Mouse (Mus musculus) common myeloid progenitor, adult 5-6 weeks (primary cell): ENCODE measurements around the gene Gm3542. TPM values are rescaled to one million over a fixed set of nuclear protein-coding genes. Genes with fewer than 3 reads are reported as not detected.
"Not testable (repeated sequence)": the region's sequence is repeated elsewhere in the genome, so short reads cannot be mapped to it uniquely, and the experiment has no call there.

Experiments
- ATAC-seq: replicated peaks from 2 replicates; pipeline ENCODE4 v1.8.0; 2016; ENCODE audit warnings: low read depth, mild to moderate bottlenecking, moderate TSS enrichment, inconsistent platforms; ENCODE audit not compliant: poor library complexity, severe bottlenecking
- total RNA-seq: library from RNA; stranded (forward); fragments of 200-1000, 187-1606 nt; gene quantifications from 2 replicates; pipeline ENCODE4 v1.2.3, GENCODE M21; 2017

Gene Gm3542
- total RNA-seq = not detected in 2 replicates

- not testable (repeated sequence) for ATAC-seq
These were observed at the start of gene Gm3542 for GRCm38 (mm10) chr14:5334828-5335227. TSS of gene Gm3542 (minus strand) at chr14:5334928.

Other genes with a start within 250 kb of the Gm3542 start
- not detected in 2 replicates for gene Gm8279, start 203.4 kb downstream of the Gm3542 start, total RNA-seq
- 0.87 TPM in 1 of 2 replicates, not detected in the other for gene Gm3317, start 170.4 kb downstream of the Gm3542 start, total RNA-seq
- gene Gm8271, start 149.1 kb downstream of the Gm3542 start, total RNA-seq = not detected in 2 replicates
- gene Gm3526, start 74.3 kb downstream of the Gm3542 start, total RNA-seq = not detected in 2 replicates
- not detected in 2 replicates for gene Gm3500, start 54.1 kb upstream of the Gm3542 start, total RNA-seq
- 0.29 and 1.1 TPM in 2 replicates for gene Gm3194, start 120.5 kb upstream of the Gm3542 start, total RNA-seq
- gene Gm8246, start 142.9 kb upstream of the Gm3542 start, total RNA-seq = not detected in 2 replicates
- not detected in 2 replicates for gene Gm3187, start 149.3 kb upstream of the Gm3542 start, total RNA-seq
- 1.1 TPM in 1 of 2 replicates, not detected in the other for gene Gm3488, start 166.7 kb upstream of the Gm3542 start, total RNA-seq
- gene Gm3532, start 203.6 kb upstream of the Gm3542 start, total RNA-seq = not detected in 2 replicates